Mouse (Mus musculus): ENCODE results near the gene Atg13. TPM values are rescaled to one million over a fixed set of nuclear protein-coding genes. Genes with fewer than 3 reads are reported as not detected.

Gene Atg13
- polyA plus RNA-seq, 1 experiment, result 26.0 TPM

GRCm38 (mm10) chr2:91649553-91650359, 60.6 kb downstream of the Atg13 start, which contains the start of the genes Zfp408 and Arhgap1:
Gene Zfp408 (minus strand): TSS chr2:91649791.
Gene Arhgap1 (plus strand): TSS chr2:91649860.
- Histone ChIP-seq H3K36me3 (ENCODE audit: control insufficient read depth, insufficient read depth, low read length) (peaks cover 50% of the 10 kb centered on the region), H3K4me3 (ENCODE audit: low read depth, low read length) (peak within 1 kb of the TSS; percentile 78), H3K27ac (ENCODE audit: insufficient read depth, low read depth, low read length) (peak within 1 kb of the TSS; percentile 83), H3K4me1 (ENCODE audit: control insufficient read depth, insufficient read depth, insufficient read length, low read length) (peaks cover 11% of the 10 kb centered on the region), H3K27me3 (ENCODE audit: control insufficient read depth, insufficient read depth, low read length) (no peaks in the 10 kb centered on the region)
- TF ChIP-seq POLR2A (IDR thresholded peaks at IDR 0.05; ENCODE audit: low read depth, low read length) (peak; percentile 89), CTCF (IDR thresholded peaks at IDR 0.05; ENCODE audit: extremely low read depth, insufficient read length, insufficient replicate concordance, low read depth, low read length) (no peak)
- WGBS, result under 1% methylated on average over 44 of the region's 44 CpGs

DNA sequence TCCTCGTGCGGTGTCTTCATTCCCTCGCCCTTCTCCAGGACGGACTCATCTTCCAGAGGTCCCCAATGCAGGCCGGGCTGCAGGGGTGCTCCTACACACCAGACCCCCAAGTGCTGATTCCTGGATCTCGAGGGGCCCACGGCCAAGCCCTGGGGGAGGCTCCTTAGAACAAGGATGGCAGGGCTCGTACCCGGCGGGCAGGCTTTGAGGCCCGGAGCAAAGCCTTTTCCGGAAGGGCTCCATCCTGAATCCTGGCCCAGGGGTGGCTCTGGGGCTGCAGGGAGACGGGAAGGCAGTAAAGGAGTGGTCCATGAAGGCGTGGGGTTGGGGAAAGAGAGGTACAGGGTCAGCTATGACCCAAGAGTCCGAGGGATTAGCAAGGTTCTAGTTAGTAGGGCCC, 61.2 kb downstream of the Atg13 start:
- 3% methylated on average over 15 of the region's 15 CpGs for whole genome bisulfite sequencing
- TF ChIP-seq POLR2A (IDR thresholded peaks at IDR 0.05; ENCODE audit: low read depth, low read length), result no peak
- TF ChIP-seq CTCF (IDR thresholded peaks at IDR 0.05; ENCODE audit: extremely low read depth, insufficient read length, insufficient replicate concordance, low read depth, low read length), result no peak
- H3K36me3 ChIP-seq (ENCODE audit: control insufficient read depth, insufficient read depth, low read length), result peaks cover 47% of the 10 kb centered on the region

GRCm38 (mm10) chr2:91646733-91647132, 63.6 kb downstream of the Atg13 start:
- TF ChIP-seq POLR2A (IDR thresholded peaks at IDR 0.05; ENCODE audit: low read depth, low read length), result no peak
- peak; percentile 60; the same call in 1 of the 2 replicates for TF ChIP-seq CTCF (IDR thresholded peaks at IDR 0.05; ENCODE audit: extremely low read depth, insufficient read length, insufficient replicate concordance, low read depth, low read length)
- Histone ChIP-seq H3K4me3 (ENCODE audit: low read depth, low read length) (no peak overlapping the region), H3K36me3 (ENCODE audit: control insufficient read depth, insufficient read depth, low read length) (peaks cover 31% of the 10 kb centered on the region), H3K27me3 (ENCODE audit: control insufficient read depth, insufficient read depth, low read length) (no peaks in the 10 kb centered on the region), H3K27ac (ENCODE audit: insufficient read depth, low read depth, low read length) (no peak overlapping the region), H3K4me1 (ENCODE audit: control insufficient read depth, insufficient read depth, insufficient read length, low read length) (peaks cover 14% of the 10 kb centered on the region)
- 34% methylated on average over 1 of the region's 1 CpGs for WGBS

More for the DNA sequence above, 61.2 kb downstream of the Atg13 start:
- H3K4me1 ChIP-seq (ENCODE audit: control insufficient read depth, insufficient read depth, insufficient read length, low read length), result peaks cover 6% of the 10 kb centered on the region
- H3K4me3 ChIP-seq (ENCODE audit: low read depth, low read length), result peak overlapping the region; percentile 78
- no peaks in the 10 kb centered on the region for H3K27me3 ChIP-seq (ENCODE audit: control insufficient read depth, insufficient read depth, low read length)
- H3K27ac ChIP-seq (ENCODE audit: insufficient read depth, low read depth, low read length), result peak overlapping the region; percentile 81; the same call in 1 of the 2 replicates

DNA sequence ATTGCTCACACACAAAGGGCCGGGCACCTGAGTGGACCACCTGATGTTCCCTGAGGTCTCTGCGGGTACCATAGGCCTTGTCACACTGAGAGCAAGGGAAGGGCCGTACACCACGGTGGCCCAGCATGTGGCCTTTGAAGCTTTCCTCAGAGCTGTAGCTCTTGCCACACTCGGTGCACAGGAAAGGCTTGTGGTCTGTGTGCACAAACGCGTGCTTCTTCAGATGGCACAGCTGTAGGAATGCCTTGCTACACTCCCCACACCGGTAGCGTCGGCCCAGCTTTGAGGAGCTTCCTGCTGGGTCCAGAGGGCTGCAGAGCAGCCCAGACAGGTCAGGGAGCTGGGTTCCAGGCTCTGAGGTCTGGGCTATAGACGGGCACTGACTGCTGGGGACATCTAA, 64.6 kb downstream of the Atg13 start:
- Histone ChIP-seq H3K4me1 (ENCODE audit: control insufficient read depth, insufficient read depth, insufficient read length, low read length) (peaks cover 12% of the 10 kb centered on the region), H3K27me3 (ENCODE audit: control insufficient read depth, insufficient read depth, low read length) (no peaks in the 10 kb centered on the region), H3K4me3 (ENCODE audit: low read depth, low read length) (no peak overlapping the region), H3K27ac (ENCODE audit: insufficient read depth, low read depth, low read length) (no peak overlapping the region), H3K36me3 (ENCODE audit: control insufficient read depth, insufficient read depth, low read length) (peaks cover 31% of the 10 kb centered on the region)
- TF ChIP-seq POLR2A (IDR thresholded peaks at IDR 0.05; ENCODE audit: low read depth, low read length) (no peak), CTCF (IDR thresholded peaks at IDR 0.05; ENCODE audit: extremely low read depth, insufficient read length, insufficient replicate concordance, low read depth, low read length) (no peak)
- WGBS, result 90% methylated on average over 11 of the region's 11 CpGs

- H3K27me3 ChIP-seq (ENCODE audit: control insufficient read depth, insufficient read depth, low read length), result no peaks in the 10 kb centered on the region
- 98% methylated on average over 15 of the region's 15 CpGs for WGBS
- H3K36me3 ChIP-seq (ENCODE audit: control insufficient read depth, insufficient read depth, low read length), result peaks cover 31% of the 10 kb centered on the region
- H3K4me1 ChIP-seq (ENCODE audit: control insufficient read depth, insufficient read depth, insufficient read length, low read length), result peaks cover 12% of the 10 kb centered on the region
- H3K4me3 ChIP-seq (ENCODE audit: low read depth, low read length), result no peak overlapping the region
- TF ChIP-seq CTCF (IDR thresholded peaks at IDR 0.05; ENCODE audit: extremely low read depth, insufficient read length, insufficient replicate concordance, low read depth, low read length), result no peak
- TF ChIP-seq POLR2A (IDR thresholded peaks at IDR 0.05; ENCODE audit: low read depth, low read length), result no peak
- no peak overlapping the region for H3K27ac ChIP-seq (ENCODE audit: insufficient read depth, low read depth, low read length)
Measured at GRCm38 (mm10) chr2:91645354-91645753, 65.0 kb downstream of the Atg13 start.

DNA sequence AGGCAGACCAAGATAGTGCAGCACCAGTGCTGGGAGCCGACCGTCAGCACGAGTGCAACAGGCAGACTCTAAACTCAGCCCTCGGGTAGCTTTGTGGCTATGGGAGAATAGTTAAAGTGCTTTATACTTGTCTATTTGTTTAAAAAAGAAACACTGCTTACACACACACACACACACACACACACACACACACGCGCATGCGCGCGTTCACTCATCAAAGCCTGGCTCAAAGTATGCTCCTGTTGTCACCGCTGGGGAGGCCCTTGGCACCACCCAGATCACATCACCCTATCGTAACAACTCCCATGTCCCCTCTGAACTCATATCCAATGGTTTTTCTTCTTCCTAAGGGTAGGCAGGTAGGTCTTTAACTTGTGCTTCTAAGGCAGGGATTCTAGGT, 66.4 kb downstream of the Atg13 start:
- H3K4me3 ChIP-seq (ENCODE audit: low read depth, low read length), result no peak overlapping the region
- peaks cover 31% of the 10 kb centered on the region for H3K36me3 ChIP-seq (ENCODE audit: control insufficient read depth, insufficient read depth, low read length)
- TF ChIP-seq CTCF (IDR thresholded peaks at IDR 0.05; ENCODE audit: extremely low read depth, insufficient read length, insufficient replicate concordance, low read depth, low read length), result no peak
- no peak overlapping the region for H3K27ac ChIP-seq (ENCODE audit: insufficient read depth, low read depth, low read length)
- WGBS, result 92% methylated on average over 11 of the region's 11 CpGs
- no peaks in the 10 kb centered on the region for H3K27me3 ChIP-seq (ENCODE audit: control insufficient read depth, insufficient read depth, low read length)
- peaks cover 11% of the 10 kb centered on the region for H3K4me1 ChIP-seq (ENCODE audit: control insufficient read depth, insufficient read depth, insufficient read length, low read length)

- no peak overlapping the region for H3K4me3 ChIP-seq (ENCODE audit: low read depth, low read length)
- no peaks in the 10 kb centered on the region for H3K27me3 ChIP-seq (ENCODE audit: control insufficient read depth, insufficient read depth, low read length)
- H3K36me3 ChIP-seq (ENCODE audit: control insufficient read depth, insufficient read depth, low read length), result peaks cover 31% of the 10 kb centered on the region
- no peak overlapping the region for H3K27ac ChIP-seq (ENCODE audit: insufficient read depth, low read depth, low read length)
- TF ChIP-seq CTCF (IDR thresholded peaks at IDR 0.05; ENCODE audit: extremely low read depth, insufficient read length, insufficient replicate concordance, low read depth, low read length) (no peak), POLR2A (IDR thresholded peaks at IDR 0.05; ENCODE audit: low read depth, low read length) (no peak)
- WGBS, result 49% methylated on average over 2 of the region's 2 CpGs
- peaks cover 10% of the 10 kb centered on the region; the same call in 1 of the 2 replicates for H3K4me1 ChIP-seq (ENCODE audit: control insufficient read depth, insufficient read depth, insufficient read length, low read length)
Measured at GRCm38 (mm10) chr2:91642825-91643415, 67.5 kb downstream of the Atg13 start.
